Mouse (Mus musculus) erythroblast, embryonic 14.5 days (primary cell): ENCODE data around the gene Ppie.

Experiments
- GATA1 ChIP-seq: IDR thresholded peaks from 2 replicates; pipeline ENCODE4 v1.6.1; 2012; ENCODE audit warnings: low read length, inconsistent platforms, mixed read lengths
- TAL1 ChIP-seq: IDR thresholded peaks from 3 replicates; pipeline ENCODE4 v1.6.1; 2012; ENCODE audit warnings: low read length, inconsistent platforms, mixed read lengths

- TF ChIP-seq GATA1: no peak
- TF ChIP-seq TAL1: no peak
Measured at GRCm38 (mm10) chr4:123112216-123112764, 27.5 kb downstream of the Ppie start.
